In genomic region chr6:118325681-118326080, GRCm38 (mm10) we compare ENCODE assay signal across 27 mouse cellular contexts.
"Had no signal": no experiment of that assay in that cellular context is flagged by ENCODE, and none has a peak within 500 bp of the region (broad histone marks: within the 10 kb centered on the region; RNA-seq: fewer than 3 reads in every experiment).

No protein-coding gene starts in this region.

- H3K9me3 ChIP-seq: embryonic facial prominence, embryonic 12.5 days; embryonic facial prominence, embryonic 13.5 days; embryonic facial prominence, embryonic 15.5 days; forebrain, embryonic 10.5 days; forebrain, embryonic 12.5 days; forebrain, embryonic 15.5 days had no signal

- H3K9ac ChIP-seq: embryonic facial prominence, embryonic 12.5 days; embryonic facial prominence, embryonic 13.5 days; embryonic facial prominence, embryonic 15.5 days; forebrain, embryonic 12.5 days; forebrain, embryonic 13.5 days; forebrain, embryonic 15.5 days; forebrain, postnatal 0 days had no signal

- H3K27ac ChIP-seq: embryonic facial prominence, embryonic 12.5 days; embryonic facial prominence, embryonic 13.5 days; embryonic facial prominence, embryonic 15.5 days; forebrain, embryonic 10.5 days; forebrain, embryonic 12.5 days; forebrain, embryonic 13.5 days; forebrain, embryonic 15.5 days had no signal

- H3K27me3 ChIP-seq: embryonic facial prominence, embryonic 12.5 days; embryonic facial prominence, embryonic 13.5 days; embryonic facial prominence, embryonic 15.5 days; forebrain, embryonic 12.5 days; forebrain, embryonic 13.5 days; forebrain, embryonic 15.5 days had no signal

- ATAC-seq: forebrain, embryonic 13.5 days; forebrain, embryonic 14.5 days; forebrain, embryonic 15.5 days; forebrain, embryonic 16.5 days; forebrain, postnatal 0 days had no signal

- H3K36me3 ChIP-seq: embryonic facial prominence, embryonic 12.5 days; embryonic facial prominence, embryonic 13.5 days; embryonic facial prominence, embryonic 15.5 days; forebrain, embryonic 10.5 days; forebrain, embryonic 12.5 days; forebrain, embryonic 15.5 days had no signal

- DNase-seq: cerebellum, adult 18-20 months; cerebellum, adult 2 months; cerebellum, adult 8-10 months; cerebellum, adult 9-10 months; cerebellum, adult 9-11 months; cerebellum, postnatal 10 days; cerebellum, postnatal 14 days; cerebellum, postnatal 25 days; cerebellum, postnatal 36 days; embryo, embryonic 11 days; forebrain, postnatal 0 days; gastrocnemius, postnatal 10 days; gastrocnemius, postnatal 14 days; gastrocnemius, postnatal 25 days; gastrocnemius, postnatal 36 days had no signal

- H3K4me2 ChIP-seq: embryonic facial prominence, embryonic 12.5 days; embryonic facial prominence, embryonic 13.5 days; embryonic facial prominence, embryonic 15.5 days; forebrain, embryonic 12.5 days; forebrain, embryonic 13.5 days; forebrain, embryonic 15.5 days had no signal

- H3K4me3 ChIP-seq: embryonic facial prominence, embryonic 12.5 days; embryonic facial prominence, embryonic 13.5 days; embryonic facial prominence, embryonic 15.5 days; erythroblast, embryonic 14.5 days; forebrain, embryonic 10.5 days; forebrain, embryonic 12.5 days; forebrain, embryonic 13.5 days; forebrain, embryonic 15.5 days; gastrocnemius, adult 2 months; heart, adult 2 months had no signal

- H3K4me1 ChIP-seq: embryonic facial prominence, embryonic 12.5 days; embryonic facial prominence, embryonic 13.5 days; embryonic facial prominence, embryonic 15.5 days; forebrain, embryonic 10.5 days; forebrain, embryonic 12.5 days; forebrain, embryonic 13.5 days; forebrain, embryonic 15.5 days had no signal
